Mouse (Mus musculus) heart, embryonic 13.5 days (tissue): Measurements from ENCODE around the gene Rtbdn. TPM values are rescaled to one million over a fixed set of nuclear protein-coding genes. Genes with fewer than 3 reads are reported as not detected.

Source experiments
- ATAC-seq: fragments of 200-750 bp; cut with Nextera tagmentation; 2 replicates; pipeline ENCODE4 v1.8.0; 2017; ENCODE audit warnings: moderate TSS enrichment; ENCODE audit not compliant: insufficient number of reproducible peaks, low FRiP score, low TSS enrichment; ENCODE audit errors: extremely low read depth
- H3K27ac ChIP-seq: fragments of 300-500 bp; sonication (generic); replicated peaks from 2 replicates; pipeline ENCODE4 v1.5.1; 2015; ENCODE audit warnings: moderate library complexity, mild to moderate bottlenecking, inconsistent platforms
- H3K27me3 ChIP-seq: fragments of 300-500 bp; sonication (generic); replicated peaks from 2 replicates; pipeline ENCODE4 v1.6.1; 2015; ENCODE audit warnings: mild to moderate bottlenecking, inconsistent platforms
- H3K36me3 ChIP-seq: fragments of 300-500 bp; sonication (generic); 2 replicates; pipeline ENCODE4 v1.6.1; 2015; ENCODE audit warnings: mild to moderate bottlenecking, inconsistent platforms
- H3K4me1 ChIP-seq: fragments of 300-500 bp; sonication (generic); 2 replicates; pipeline ENCODE4 v1.6.1; 2015; ENCODE audit warnings: inconsistent platforms
- H3K4me2 ChIP-seq: fragments of 300-500 bp; sonication (generic); 2 replicates; pipeline ENCODE4 v1.6.1; 2015; ENCODE audit warnings: inconsistent platforms, mild to moderate bottlenecking, moderate library complexity
- H3K4me3 ChIP-seq: fragments of 300-500 bp; sonication (generic); 2 replicates; pipeline ENCODE4 v1.5.1; 2015; ENCODE audit warnings: moderate library complexity, mild to moderate bottlenecking, inconsistent platforms
- H3K9ac ChIP-seq: fragments of 300-500 bp; sonication (generic); 2 replicates; pipeline ENCODE4 v1.6.1; 2015; ENCODE audit warnings: inconsistent platforms, mild to moderate bottlenecking, moderate library complexity
- H3K9me3 ChIP-seq: fragments of 300-500 bp; sonication (generic); 2 replicates; pipeline ENCODE4 v1.6.1; 2016; ENCODE audit warnings: inconsistent platforms
- WGBS: fragments of 180-500 bp; shearing (Covaris S2); methylation state at CpG from one replicate; pipeline ENCODE4 v1.1.7; 2015; ENCODE audit warnings: mixed read lengths; 5-methylcytosine and 5-hydroxymethylcytosine counted together
- microRNA-seq: library from miRNA; unstranded; fragments of <30 nt; microRNA quantifications from one replicate; pipeline ENCODE4, GENCODE M21; 2016
- polyA plus RNA-seq: library from polyadenylated mRNA; unstranded; fragments of >200 nt; fragmentation: Nextera tagmentation; extraction: Ambion mirVana; gene quantifications from 2 replicates; pipeline ENCODE4 v1.2.1, GENCODE M21; 2015

Gene Rtbdn
- polyA plus RNA-seq, 1 experiment from 2014 or later = 0.17 TPM

- no peak overlapping the region for H3K4me3 ChIP-seq
- peaks cover 18% of the 10 kb centered on the region for H3K4me1 ChIP-seq
- H3K27ac ChIP-seq = no peak overlapping the region
- H3K9ac ChIP-seq = no peak overlapping the region
- WGBS = 89% methylated on average over 9 of the region's 9 CpGs
- ATAC-seq = no peak
- H3K9me3 ChIP-seq = no peaks in the 10 kb centered on the region
- H3K27me3 ChIP-seq = peaks cover 50% of the 10 kb centered on the region
- H3K36me3 ChIP-seq = no peaks in the 10 kb centered on the region
- no peak overlapping the region for H3K4me2 ChIP-seq
These were observed 47.6 kb downstream of the Rtbdn start for GRCm38 (mm10) chr8:84994375-84994774.

GRCm38 (mm10) chr8:84995680-84996079 lies 48.9 kb downstream of the Rtbdn start:
- H3K9ac ChIP-seq = 0 out of 2 replicates have a peak overlapping the region, but pooled peaks have one; percentile 6
- peaks cover 14% of the 10 kb centered on the region for H3K4me1 ChIP-seq
- H3K36me3 ChIP-seq = no peaks in the 10 kb centered on the region
- H3K27ac ChIP-seq = no peak overlapping the region
- H3K4me3 ChIP-seq = no peak overlapping the region
- no peaks in the 10 kb centered on the region for H3K9me3 ChIP-seq
- H3K4me2 ChIP-seq = no peak overlapping the region
- H3K27me3 ChIP-seq = peaks cover 50% of the 10 kb centered on the region
- 18% methylated on average over 25 of the region's 25 CpGs for WGBS
- ATAC-seq = no peak

GRCm38 (mm10) chr8:84996978-84997377 lies 50.2 kb downstream of the Rtbdn start:
- no peaks in the 10 kb centered on the region for H3K36me3 ChIP-seq
- no peaks in the 10 kb centered on the region for H3K9me3 ChIP-seq
- H3K27ac ChIP-seq = no peak overlapping the region
- no peak overlapping the region for H3K4me2 ChIP-seq
- no peak for ATAC-seq
- peaks cover 8% of the 10 kb centered on the region for H3K4me1 ChIP-seq
- peaks cover 50% of the 10 kb centered on the region for H3K27me3 ChIP-seq
- no peak overlapping the region for H3K9ac ChIP-seq
- H3K4me3 ChIP-seq = no peak overlapping the region
- 82% methylated on average over 5 of the region's 5 CpGs for WGBS

- peaks cover 8% of the 10 kb centered on the region for H3K4me1 ChIP-seq
- no peaks in the 10 kb centered on the region for H3K36me3 ChIP-seq
- H3K9me3 ChIP-seq = no peaks in the 10 kb centered on the region
- no peak overlapping the region for H3K27ac ChIP-seq
- 4% methylated on average over 19 of the region's 19 CpGs for WGBS
- H3K27me3 ChIP-seq = peaks cover 46% of the 10 kb centered on the region
- H3K4me2 ChIP-seq = peak overlapping the region; percentile 51
- H3K4me3 ChIP-seq = peak overlapping the region; percentile 18
- peak overlapping the region; percentile 69 for H3K9ac ChIP-seq
- peak; percentile 53 for ATAC-seq
These were observed 51.0 kb downstream of the Rtbdn start for GRCm38 (mm10) chr8:84997649-84998295.

Small RNA genes within 50 kb of the gene (microRNA-seq; reads per million reads assigned to microRNA genes)
- gene Gm24197 = not detected

Other genes with a start within 250 kb of the Rtbdn start
- gene Lyl1, start 245.5 kb upstream of the Rtbdn start, polyA plus RNA-seq = 15.4 and 17.1 TPM in 2 replicates
- 7.8 and 8.9 TPM in 2 replicates for gene G430095P16Rik, start 224.0 kb upstream of the Rtbdn start, polyA plus RNA-seq
- gene Nfix, start 146.6 kb upstream of the Rtbdn start, polyA plus RNA-seq = 10.0 and 11.7 TPM in 2 replicates
- gene Dand5, start 124.2 kb upstream of the Rtbdn start, polyA plus RNA-seq = 6.3 and 6.6 TPM in 2 replicates
- gene Gadd45gip1, start 115.5 kb upstream of the Rtbdn start, polyA plus RNA-seq = 50.2 and 52.3 TPM in 2 replicates
- 108 and 123 TPM in 2 replicates for gene Rad23a, start 106.3 kb upstream of the Rtbdn start, polyA plus RNA-seq
- 711 and 772 TPM in 2 replicates for gene Calr, start 100.1 kb upstream of the Rtbdn start, polyA plus RNA-seq
- gene Farsa, start 90.0 kb upstream of the Rtbdn start, polyA plus RNA-seq = 58.3 and 63.1 TPM in 2 replicates
- gene Syce2, start 74.9 kb upstream of the Rtbdn start, polyA plus RNA-seq = 37.2 and 38.5 TPM in 2 replicates
- gene Gcdh, start 53.1 kb upstream of the Rtbdn start, polyA plus RNA-seq = 31.0 and 37.5 TPM in 2 replicates
- 4.9 and 15.6 TPM in 2 replicates for gene Klf1, start 45.1 kb upstream of the Rtbdn start, polyA plus RNA-seq
- gene Dnase2a, start 38.4 kb upstream of the Rtbdn start, polyA plus RNA-seq = 5.3 and 5.9 TPM in 2 replicates
- gene Mast1, start 9.6 kb upstream of the Rtbdn start, polyA plus RNA-seq = 0.11 and 0.19 TPM in 2 replicates
- gene Gm49661, start 22.4 kb downstream of the Rtbdn start, polyA plus RNA-seq = not detected in 2 replicates
- gene Prdx2, start 22.6 kb downstream of the Rtbdn start, polyA plus RNA-seq = 733 and 747 TPM in 2 replicates
- gene Rnaseh2a, start 22.8 kb downstream of the Rtbdn start, polyA plus RNA-seq = 82.8 and 83.4 TPM in 2 replicates
- 12.8 and 12.9 TPM in 2 replicates for gene Junb, start 31.7 kb downstream of the Rtbdn start, polyA plus RNA-seq
- gene Hook2, start 43.6 kb downstream of the Rtbdn start, polyA plus RNA-seq = 7.2 and 7.3 TPM in 2 replicates
- gene Best2, start 67.5 kb downstream of the Rtbdn start, polyA plus RNA-seq = not detected in 2 replicates
- 113 and 127 TPM in 2 replicates for gene Asna1, start 78.3 kb downstream of the Rtbdn start, polyA plus RNA-seq
- gene Trir, start 79.8 kb downstream of the Rtbdn start, polyA plus RNA-seq = 73.4 and 75.1 TPM in 2 replicates
- gene Tnpo2, start 89.9 kb downstream of the Rtbdn start, polyA plus RNA-seq = 23.2 and 25.3 TPM in 2 replicates
- 18.5 and 19.8 TPM in 2 replicates for gene Fbxw9, start 113.1 kb downstream of the Rtbdn start, polyA plus RNA-seq
- 0.57 TPM in 1 of 2 replicates, not detected in the other for gene Gm5741, start 121.0 kb downstream of the Rtbdn start, polyA plus RNA-seq
- gene Dhps, start 124.8 kb downstream of the Rtbdn start, polyA plus RNA-seq = 51.9 and 60.4 TPM in 2 replicates
- 118 and 120 TPM in 2 replicates for gene Wdr83os, start 133.7 kb downstream of the Rtbdn start, polyA plus RNA-seq
- 37.7 and 38.7 TPM in 2 replicates for gene Wdr83, start 134.3 kb downstream of the Rtbdn start, polyA plus RNA-seq
- gene Man2b1, start 136.3 kb downstream of the Rtbdn start, polyA plus RNA-seq = 30.5 and 31.1 TPM in 2 replicates
- gene Zfp791, start 176.1 kb downstream of the Rtbdn start, polyA plus RNA-seq = 1.0 and 1.2 TPM in 2 replicates
- not detected in 2 replicates for gene Cks1brt, start 204.9 kb downstream of the Rtbdn start, polyA plus RNA-seq